Mouse (Mus musculus) midbrain, embryonic 12.5 days (tissue): ENCODE results near the gene Syne1. TPM values are rescaled to one million over a fixed set of nuclear protein-coding genes. Genes with fewer than 3 reads are reported as not detected.
"Not testable (repeated sequence)": the region's sequence is repeated elsewhere in the genome, so short reads cannot be mapped to it uniquely, and the experiment has no call there.

Experiments used
- ATAC-seq: fragments of 200-750 bp; cut with Nextera tagmentation; 2 replicates; pipeline ENCODE4 v1.8.0; 2017; ENCODE audit warnings: low read depth, moderate TSS enrichment, moderate library complexity; ENCODE audit not compliant: low FRiP score
- H3K27ac ChIP-seq: fragments of 300-500 bp; sonication (generic); replicated peaks from 2 replicates; pipeline ENCODE4 v1.5.1; 2016; ENCODE audit warnings: mild to moderate bottlenecking
- H3K27me3 ChIP-seq: fragments of 300-500 bp; sonication (generic); 2 replicates; pipeline ENCODE4 v1.6.1; 2016; ENCODE audit warnings: mild to moderate bottlenecking
- H3K36me3 ChIP-seq: fragments of 300-500 bp; sonication (generic); 2 replicates; pipeline ENCODE4 v1.6.1; 2016
- H3K4me1 ChIP-seq: fragments of 300-500 bp; sonication (generic); 2 replicates; pipeline ENCODE4 v1.6.1; 2016
- H3K4me2 ChIP-seq: fragments of 300-500 bp; sonication (generic); replicated peaks from 2 replicates; pipeline ENCODE4 v1.6.1; 2016; ENCODE audit warnings: mild to moderate bottlenecking, moderate library complexity
- H3K4me3 ChIP-seq: fragments of 300-500 bp; sonication (generic); 2 replicates; pipeline ENCODE4 v1.5.1; 2016; ENCODE audit warnings: mild to moderate bottlenecking
- H3K9ac ChIP-seq: fragments of 300-500 bp; sonication (generic); replicated peaks from 2 replicates; pipeline ENCODE4 v1.6.1; 2016; ENCODE audit warnings: mild to moderate bottlenecking, moderate library complexity
- H3K9me3 ChIP-seq: fragments of 300-500 bp; sonication (generic); 2 replicates; pipeline ENCODE4 v1.6.1; 2016; ENCODE audit warnings: mild to moderate bottlenecking
- WGBS: fragments of 180-500 bp; shearing (Covaris S2); methylation state at CpG from one replicate; pipeline ENCODE4 v1.1.7; 2016; 5-methylcytosine and 5-hydroxymethylcytosine counted together
- polyA plus RNA-seq: library from polyadenylated mRNA; unstranded; fragments of >200 nt; fragmentation: Nextera tagmentation; extraction: Ambion mirVana; gene quantifications from 2 replicates; pipeline ENCODE4 v1.2.1, GENCODE M21; 2016

The Syne1 gene
- polyA plus RNA-seq, 1 experiment from 2014 or later, result 6.0 TPM

DNA sequence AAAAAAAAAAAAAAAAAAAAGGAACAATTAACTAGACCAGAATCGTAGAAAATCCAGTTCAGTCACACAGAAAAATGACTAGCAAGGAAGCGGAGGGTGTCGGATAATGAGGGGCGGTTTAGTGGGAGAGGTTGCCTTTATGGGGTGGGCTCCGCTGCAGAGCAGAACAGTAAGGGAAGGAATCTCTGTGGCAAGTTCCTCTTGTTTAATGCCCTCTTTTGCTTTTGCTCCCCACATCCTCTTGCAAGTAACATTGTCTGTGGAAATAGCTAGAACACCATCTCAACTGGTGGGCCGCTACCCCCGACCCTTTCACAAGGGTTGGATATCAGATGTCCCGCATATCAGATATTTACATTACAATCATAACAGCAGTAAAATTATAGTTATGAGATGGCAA is 37.1 kb downstream of the Syne1 start:
- 88% methylated on average over 8 of the region's 8 CpGs for WGBS

DNA sequence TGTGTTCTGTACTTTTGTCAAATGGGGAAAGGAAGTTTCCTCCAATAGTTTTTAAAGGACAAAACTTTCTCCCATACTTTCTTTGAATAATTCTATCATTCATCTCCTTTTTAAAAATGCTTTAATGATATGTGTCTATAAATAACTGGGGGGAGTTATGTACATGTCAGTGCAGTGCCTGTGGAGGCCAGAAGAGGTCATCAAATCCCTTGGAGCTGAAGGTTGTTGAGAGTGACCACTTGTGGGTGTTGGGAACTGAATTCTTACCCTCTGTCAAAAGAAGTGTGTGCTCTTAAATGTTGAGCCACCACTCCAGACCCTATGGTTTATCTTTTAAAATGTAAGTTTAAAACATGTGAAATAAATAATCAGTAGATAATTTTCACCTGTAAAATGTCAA is 39.0 kb downstream of the Syne1 start:
- no peaks in the 10 kb centered on the region for H3K27me3 ChIP-seq
- H3K9ac ChIP-seq, result no peak overlapping the region
- no peaks in the 10 kb centered on the region for H3K9me3 ChIP-seq
- H3K4me3 ChIP-seq, result no peak overlapping the region
- H3K4me2 ChIP-seq, result no peak overlapping the region
- H3K4me1 ChIP-seq, result no peaks in the 10 kb centered on the region
- no peak for ATAC-seq
- no peaks in the 10 kb centered on the region for H3K36me3 ChIP-seq
- H3K27ac ChIP-seq, result no peak overlapping the region

More for the DNA sequence above, 37.1 kb downstream of the Syne1 start:
- Histone ChIP-seq H3K9ac (no peak overlapping the region), H3K4me1 (no peaks in the 10 kb centered on the region), H3K36me3 (no peaks in the 10 kb centered on the region), H3K4me2 (no peak overlapping the region), H3K9me3 (no peaks in the 10 kb centered on the region), H3K27me3 (no peaks in the 10 kb centered on the region), H3K27ac (no peak overlapping the region), H3K4me3 (no peak overlapping the region)
- no peak for ATAC-seq

DNA sequence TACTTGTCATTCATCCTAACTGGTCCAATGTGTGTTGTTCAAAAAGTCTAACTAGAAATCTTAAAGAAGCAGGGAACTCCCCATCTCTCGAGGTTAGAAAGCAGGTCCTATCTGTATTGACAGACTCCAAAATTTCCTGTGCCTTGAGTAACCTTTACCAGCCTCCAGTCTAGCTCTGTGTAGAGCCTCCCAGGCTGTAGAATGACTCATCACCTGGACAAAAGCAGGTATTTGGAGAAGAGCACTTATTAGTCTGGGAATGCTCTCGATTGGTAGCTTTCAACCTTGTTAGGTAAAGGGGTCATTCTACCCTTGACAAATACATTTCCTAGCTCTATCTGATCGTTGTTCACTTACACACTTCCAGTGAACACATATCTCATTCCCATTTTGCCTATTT is 39.9 kb downstream of the Syne1 start:
- Histone ChIP-seq H3K4me3 (no peak overlapping the region), H3K9ac (no peak overlapping the region), H3K4me2 (no peak overlapping the region), H3K9me3 (no peaks in the 10 kb centered on the region), H3K36me3 (no peaks in the 10 kb centered on the region), H3K27me3 (no peaks in the 10 kb centered on the region), H3K27ac (no peak overlapping the region), H3K4me1 (no peaks in the 10 kb centered on the region)
- no peak for ATAC-seq
- WGBS, result 79% methylated on average over 3 of the region's 3 CpGs

DNA sequence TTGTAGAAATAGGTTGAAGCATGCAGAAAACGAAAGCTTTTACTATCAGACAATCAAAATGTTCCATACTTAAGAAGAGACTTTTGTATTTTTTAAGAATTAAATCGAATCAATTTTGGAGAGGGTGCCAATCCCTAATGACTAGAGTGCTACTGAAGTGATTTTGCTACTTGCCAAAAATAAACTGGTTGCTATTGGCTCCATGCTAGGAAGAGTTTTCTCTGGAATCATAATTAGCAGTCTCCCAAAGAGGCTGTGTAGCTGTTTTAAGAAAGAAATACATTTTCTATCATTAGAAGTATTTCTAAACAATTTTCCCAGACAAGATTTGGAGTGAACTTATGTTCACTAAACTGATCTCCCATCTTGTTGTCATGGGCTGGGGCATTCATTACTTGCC is 43.8 kb downstream of the Syne1 start:
- 74% methylated on average over 2 of the region's 2 CpGs for WGBS
- no peak for ATAC-seq
- no peaks in the 10 kb centered on the region for H3K36me3 ChIP-seq
- H3K9me3 ChIP-seq, result no peaks in the 10 kb centered on the region
- no peak overlapping the region for H3K27ac ChIP-seq
- no peak overlapping the region for H3K4me2 ChIP-seq
- H3K27me3 ChIP-seq, result no peaks in the 10 kb centered on the region
- H3K4me1 ChIP-seq, result no peaks in the 10 kb centered on the region
- H3K9ac ChIP-seq, result no peak overlapping the region
- H3K4me3 ChIP-seq, result no peak overlapping the region

DNA sequence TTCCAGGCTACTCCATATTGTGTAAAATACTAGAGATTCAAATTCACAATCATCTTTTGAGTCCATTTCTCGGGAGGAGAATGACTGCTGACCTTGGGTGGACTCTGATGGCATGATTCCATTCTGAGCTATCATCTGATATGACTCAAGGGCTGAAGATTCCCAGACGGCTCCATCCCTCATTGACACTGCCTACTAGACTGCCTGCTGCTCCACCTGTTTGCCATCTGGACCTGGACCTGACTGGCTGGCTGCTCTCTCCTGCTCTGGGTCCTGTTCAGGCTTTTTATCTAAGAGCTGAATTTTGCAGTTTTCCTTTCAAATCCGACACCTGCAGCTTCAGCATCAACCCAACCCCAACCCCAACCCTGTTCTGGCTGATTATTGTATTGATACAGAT is 46.5 kb downstream of the Syne1 start:
- Histone ChIP-seq H3K27me3 (no peaks in the 10 kb centered on the region), H3K9ac (no peak overlapping the region), H3K36me3 (no peaks in the 10 kb centered on the region), H3K9me3 (no peaks in the 10 kb centered on the region), H3K4me2 (no peak overlapping the region), H3K27ac (no peak overlapping the region), H3K4me1 (no peaks in the 10 kb centered on the region), H3K4me3 (no peak overlapping the region)
- WGBS, result 69% methylated on average over 3 of the region's 3 CpGs
- ATAC-seq, result no peak

DNA sequence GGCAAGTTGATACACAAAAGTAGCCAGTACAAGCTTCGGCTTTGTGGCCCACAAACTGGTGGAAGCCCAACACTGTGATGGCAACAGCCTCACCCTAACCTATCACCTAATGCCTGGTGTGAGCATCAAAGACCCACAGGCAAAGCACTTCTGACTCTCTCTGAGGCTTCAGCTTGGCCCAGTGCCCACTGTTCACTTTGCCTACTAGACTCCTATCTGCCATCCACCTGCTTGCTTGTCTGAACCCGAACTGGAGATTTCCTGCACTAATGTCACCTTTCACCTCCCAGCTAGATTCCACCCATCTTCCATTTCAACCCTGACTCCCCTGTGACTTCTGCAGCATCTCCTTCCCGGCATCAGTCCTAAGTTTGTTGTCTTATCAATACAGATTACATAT is 47.4 kb downstream of the Syne1 start:
- 90% methylated on average over 3 of the region's 3 CpGs for WGBS
- Histone ChIP-seq H3K9me3 (no peaks in the 10 kb centered on the region), H3K4me3 (no peak overlapping the region), H3K4me1 (no peaks in the 10 kb centered on the region), H3K27me3 (no peaks in the 10 kb centered on the region), H3K9ac (no peak overlapping the region), H3K4me2 (no peak overlapping the region), H3K27ac (no peak overlapping the region), H3K36me3 (no peaks in the 10 kb centered on the region)
- ATAC-seq, result no peak

DNA sequence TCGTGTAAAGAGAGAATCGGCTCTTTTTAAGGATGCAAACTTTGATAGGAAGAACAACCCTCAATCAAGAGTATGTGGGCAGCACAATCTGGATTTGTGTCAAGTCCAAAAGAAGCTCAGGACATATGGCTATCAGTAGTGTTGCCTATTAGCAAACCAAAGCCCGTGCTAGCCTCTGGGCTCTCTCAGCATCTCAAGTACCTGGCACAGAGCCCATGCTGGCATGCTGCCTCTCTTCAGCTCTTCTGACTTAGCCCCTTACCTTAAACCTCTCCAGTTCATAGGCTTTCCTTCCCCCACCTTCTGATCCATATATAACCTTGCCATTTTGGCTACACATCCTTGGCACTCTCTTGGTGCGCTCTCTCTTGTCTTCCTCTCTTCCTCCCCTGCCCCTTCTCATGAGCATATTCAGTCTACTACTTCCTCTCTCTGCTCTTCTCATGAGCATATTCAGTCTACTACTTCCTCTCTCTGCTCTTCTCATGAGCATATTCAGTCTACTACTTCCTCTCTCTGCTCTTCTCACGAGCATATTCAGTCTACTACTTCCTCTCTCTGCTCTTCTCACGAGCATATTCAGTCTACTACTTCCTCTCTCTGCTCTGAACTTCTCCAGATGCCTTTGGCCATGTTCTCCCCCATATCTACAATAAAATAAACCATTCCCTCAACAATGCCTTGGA is 51.5 kb downstream of the Syne1 start:
- ATAC-seq, H3K4me1 ChIP-seq, H3K27ac ChIP-seq, H3K27me3 ChIP-seq, H3K9ac ChIP-seq, H3K36me3 ChIP-seq, H3K4me2 ChIP-seq, H3K9me3 ChIP-seq, H3K4me3 ChIP-seq: not testable (repeated sequence)
- WGBS, result 83% methylated on average over 6 of the region's 6 CpGs

DNA sequence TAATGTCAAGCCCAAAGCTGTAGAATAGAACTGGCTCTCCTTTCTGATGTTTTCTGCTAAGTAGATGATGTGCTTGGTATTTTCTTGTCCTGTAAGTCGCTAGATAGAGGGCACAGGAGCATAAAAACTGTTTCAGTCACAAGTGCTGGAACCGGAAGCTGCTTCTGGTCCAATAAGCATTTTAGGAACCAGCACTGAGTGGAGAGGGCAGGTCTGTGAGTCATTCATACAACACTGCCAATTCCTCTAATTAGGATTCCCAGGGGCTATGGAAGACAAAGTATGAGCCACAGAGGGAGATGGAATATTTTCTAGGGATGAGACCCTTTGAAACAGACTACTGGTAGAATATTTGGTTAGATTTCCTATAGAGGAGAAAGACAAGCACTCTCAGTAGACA is 53.4 kb downstream of the Syne1 start:
- no peak overlapping the region for H3K4me2 ChIP-seq
- no peaks in the 10 kb centered on the region for H3K36me3 ChIP-seq
- no peak overlapping the region for H3K27ac ChIP-seq
- H3K9me3 ChIP-seq, result no peaks in the 10 kb centered on the region
- ATAC-seq, result no peak
- 84% methylated on average over 2 of the region's 2 CpGs for WGBS
- no peaks in the 10 kb centered on the region for H3K4me1 ChIP-seq
- H3K27me3 ChIP-seq, result no peaks in the 10 kb centered on the region
- no peak overlapping the region for H3K4me3 ChIP-seq
- H3K9ac ChIP-seq, result no peak overlapping the region

DNA sequence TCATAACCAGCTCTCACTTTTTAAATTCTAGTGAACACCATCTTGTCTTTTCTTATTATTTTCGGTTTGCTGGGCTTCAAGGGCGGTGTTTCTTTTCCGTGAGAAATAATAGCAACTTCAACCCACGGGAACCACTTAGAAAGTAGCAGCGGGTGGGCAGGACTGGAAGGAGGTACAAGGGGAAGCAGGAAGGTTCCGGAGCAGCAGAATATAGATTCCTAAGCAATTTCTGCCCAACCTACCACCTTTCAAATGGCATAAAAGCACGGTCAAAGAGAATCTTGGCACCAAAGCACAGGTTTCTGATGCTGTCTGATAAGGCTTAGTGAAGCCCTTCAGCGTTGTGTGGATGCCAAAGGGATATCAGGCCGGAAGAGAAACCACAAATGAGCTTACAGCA is 60.2 kb downstream of the Syne1 start:
- WGBS, result 84% methylated on average over 9 of the region's 9 CpGs
- no peaks in the 10 kb centered on the region for H3K9me3 ChIP-seq
- H3K4me2 ChIP-seq, result no peak overlapping the region
- no peaks in the 10 kb centered on the region for H3K36me3 ChIP-seq
- H3K27me3 ChIP-seq, result no peaks in the 10 kb centered on the region
- H3K9ac ChIP-seq, result no peak overlapping the region
- H3K4me3 ChIP-seq, result no peak overlapping the region
- no peak for ATAC-seq
- H3K27ac ChIP-seq, result no peak overlapping the region
- no peaks in the 10 kb centered on the region for H3K4me1 ChIP-seq

DNA sequence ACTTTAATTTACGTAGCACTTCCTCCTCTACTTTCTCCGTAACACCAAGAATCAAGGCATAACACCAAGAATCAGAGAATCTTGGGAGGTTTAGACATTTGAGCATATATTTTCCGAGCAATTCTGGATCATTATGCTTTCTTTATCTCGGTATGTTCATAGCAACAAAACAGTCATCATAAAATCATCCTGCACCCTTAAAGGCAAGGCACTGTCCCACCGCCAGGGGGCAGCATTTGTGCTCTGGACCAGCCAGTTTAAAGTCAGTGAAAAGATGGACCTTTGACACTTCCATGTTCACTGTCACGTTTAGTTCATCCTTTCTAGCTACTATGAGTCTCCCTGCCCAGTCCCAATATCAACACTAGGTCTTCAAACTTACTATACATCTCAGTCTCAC is 61.3 kb downstream of the Syne1 start:
- H3K4me1 ChIP-seq, result no peaks in the 10 kb centered on the region
- no peaks in the 10 kb centered on the region for H3K27me3 ChIP-seq
- no peaks in the 10 kb centered on the region for H3K9me3 ChIP-seq
- no peak overlapping the region for H3K4me3 ChIP-seq
- no peaks in the 10 kb centered on the region for H3K36me3 ChIP-seq
- no peak overlapping the region for H3K27ac ChIP-seq
- WGBS, result 63% methylated on average over 6 of the region's 6 CpGs
- ATAC-seq, result no peak
- H3K4me2 ChIP-seq, result no peak overlapping the region
- no peak overlapping the region for H3K9ac ChIP-seq

DNA sequence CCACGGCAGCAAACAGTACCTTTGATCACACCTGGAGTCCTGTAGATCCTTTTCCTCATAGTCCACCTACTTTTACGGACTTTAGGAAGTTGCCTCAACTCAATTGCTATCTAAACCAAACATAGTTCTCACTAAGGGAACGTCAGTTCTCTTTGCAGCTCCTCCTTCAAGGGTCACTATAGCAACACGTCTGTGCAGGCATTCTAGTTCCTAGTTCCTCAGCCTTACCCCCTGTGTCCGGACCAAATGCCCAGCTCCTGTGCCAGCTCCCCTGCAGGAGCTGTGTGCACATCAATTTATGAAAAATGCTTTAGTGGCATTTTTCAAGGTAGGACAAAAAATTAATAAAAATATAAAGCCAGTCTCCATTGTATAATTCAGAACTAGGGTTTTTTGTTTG is 63.2 kb downstream of the Syne1 start:
- H3K9ac ChIP-seq, result no peak overlapping the region
- H3K36me3 ChIP-seq, result no peaks in the 10 kb centered on the region
- H3K4me2 ChIP-seq, result no peak overlapping the region
- WGBS, result 55% methylated on average over 5 of the region's 5 CpGs
- ATAC-seq, result no peak
- H3K4me3 ChIP-seq, result no peak overlapping the region
- H3K27ac ChIP-seq, result no peak overlapping the region
- no peaks in the 10 kb centered on the region for H3K4me1 ChIP-seq
- no peaks in the 10 kb centered on the region for H3K27me3 ChIP-seq
- no peaks in the 10 kb centered on the region for H3K9me3 ChIP-seq

DNA sequence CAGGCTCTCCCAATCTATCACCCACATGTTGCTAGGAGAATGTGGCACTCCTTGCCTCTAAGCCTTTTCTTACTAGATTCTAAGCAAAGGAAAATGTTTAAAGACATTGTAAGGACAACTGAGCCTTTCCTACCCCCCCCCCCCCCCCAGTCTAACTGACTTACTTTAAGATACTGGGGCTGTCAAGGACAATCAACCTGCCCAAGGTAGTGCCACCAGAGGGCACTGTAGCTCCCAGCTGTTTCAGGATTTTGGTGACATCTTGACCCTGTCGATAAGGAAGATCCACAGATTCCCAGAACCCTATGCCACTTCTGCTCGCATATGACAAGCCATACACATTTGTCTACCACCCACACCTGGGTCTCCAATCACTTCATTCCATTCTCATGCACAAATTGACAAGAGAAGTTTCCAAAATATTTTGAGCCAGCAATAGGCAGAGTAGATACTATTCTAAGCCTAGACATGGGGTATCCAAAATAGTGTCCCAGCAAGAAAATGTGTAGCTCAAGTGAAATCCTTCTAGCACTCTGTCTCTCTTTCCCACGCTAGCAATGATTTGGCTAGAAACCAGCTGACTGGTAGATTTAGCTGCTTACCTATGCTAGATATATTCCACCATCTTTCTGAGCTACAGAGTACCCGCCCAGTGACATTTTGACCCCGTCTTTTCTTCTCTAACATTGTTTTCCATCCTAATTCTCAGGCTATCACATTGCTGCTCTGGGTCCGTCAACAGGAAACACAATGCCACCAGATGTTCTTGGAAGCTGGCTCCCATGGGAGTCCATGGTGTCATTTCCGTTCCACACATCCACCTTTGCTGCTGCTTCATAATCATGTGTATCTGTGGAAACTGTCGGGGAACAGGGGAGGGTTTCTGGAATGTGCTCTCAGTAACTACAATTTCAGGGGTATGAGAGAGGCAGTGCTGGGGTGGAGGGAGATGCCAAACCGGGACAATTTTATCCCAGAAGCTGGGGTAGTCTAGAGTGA is 70.4 kb downstream of the Syne1 start:
- no peak overlapping the region for H3K4me3 ChIP-seq
- WGBS, result 80% methylated on average over 9 of the region's 9 CpGs
- H3K36me3 ChIP-seq, result no peaks in the 10 kb centered on the region
- H3K27me3 ChIP-seq, result no peaks in the 10 kb centered on the region
- no peaks in the 10 kb centered on the region for H3K4me1 ChIP-seq
- H3K4me2 ChIP-seq, result no peak overlapping the region
- ATAC-seq, result no peak
- no peak overlapping the region for H3K27ac ChIP-seq
- H3K9me3 ChIP-seq, result no peaks in the 10 kb centered on the region
- H3K9ac ChIP-seq, result no peak overlapping the region
